Mouse (Mus musculus): ENCODE data around the gene Nap1l1. TPM values are rescaled to one million over a fixed set of nuclear protein-coding genes. Genes with fewer than 3 reads are reported as not detected.

Gene Nap1l1
- polyA plus RNA-seq, 1 experiment from 2014 or later, result 441 TPM

GRCm38 (mm10) chr10:111540678-111541077 is 67.7 kb downstream of the Nap1l1 start:
- Histone ChIP-seq H3K9ac (ENCODE audit: low read length) (no peak overlapping the region), H3K9me3 (ENCODE audit: control insufficient read depth, low read length) (no peaks in the 10 kb centered on the region), H3K27me3 (ENCODE audit: control insufficient read depth, insufficient read depth, low read length) (no peaks in the 10 kb centered on the region), H3K4me1 (replicated peaks; ENCODE audit: control insufficient read depth, insufficient read depth, low read length) (no peaks in the 10 kb centered on the region; the same call in 1 of the 2 replicates), H3K4me2 (ENCODE audit: low read depth, low read length, severe bottlenecking) (no peak overlapping the region), H3K36me3 (ENCODE audit: control insufficient read depth, insufficient read depth, low read length) (no peaks in the 10 kb centered on the region), H3K4me3 (ENCODE audit: low read depth, low read length) (no peak overlapping the region), H3K27ac (ENCODE audit: low read depth, low read length) (no peak overlapping the region)
- WGBS, result 73% methylated on average over 9 of the region's 9 CpGs
- DNase-seq (ENCODE audit: low spot score) (no peak), ATAC-seq (replicated peaks; ENCODE audit: low FRiP score) (no peak)

GRCm38 (mm10) chr10:111543106-111543505 is 70.1 kb downstream of the Nap1l1 start:
- no peaks in the 10 kb centered on the region for H3K36me3 ChIP-seq (ENCODE audit: control insufficient read depth, insufficient read depth, low read length)
- H3K4me3 ChIP-seq (ENCODE audit: low read depth, low read length), result no peak overlapping the region
- ATAC-seq (replicated peaks; ENCODE audit: low FRiP score), result no peak
- no peak overlapping the region for H3K4me2 ChIP-seq (ENCODE audit: low read depth, low read length, severe bottlenecking)
- DNase-seq (ENCODE audit: low spot score), result no peak
- WGBS, result 89% methylated on average over 7 of the region's 7 CpGs
- no peaks in the 10 kb centered on the region for H3K27me3 ChIP-seq (ENCODE audit: control insufficient read depth, insufficient read depth, low read length)
- no peaks in the 10 kb centered on the region for H3K9me3 ChIP-seq (ENCODE audit: control insufficient read depth, low read length)
- no peak overlapping the region for H3K27ac ChIP-seq (ENCODE audit: low read depth, low read length)
- H3K4me1 ChIP-seq (replicated peaks; ENCODE audit: control insufficient read depth, insufficient read depth, low read length), result no peaks in the 10 kb centered on the region; the same call in 1 of the 2 replicates
- no peak overlapping the region for H3K9ac ChIP-seq (ENCODE audit: low read length)

- H3K27ac ChIP-seq (ENCODE audit: low read depth, low read length), result no peak overlapping the region
- no peak for ATAC-seq (replicated peaks; ENCODE audit: low FRiP score)
- no peak for DNase-seq (ENCODE audit: low spot score)
Observed at GRCm38 (mm10) chr10:111543781-111544260, 70.8 kb downstream of the Nap1l1 start.

GRCm38 (mm10) chr10:111544311-111544710 is 71.3 kb downstream of the Nap1l1 start:
- Histone ChIP-seq H3K27me3 (ENCODE audit: control insufficient read depth, insufficient read depth, low read length) (no peaks in the 10 kb centered on the region), H3K27ac (ENCODE audit: low read depth, low read length) (no peak overlapping the region), H3K4me2 (ENCODE audit: low read depth, low read length, severe bottlenecking) (no peak overlapping the region), H3K9ac (ENCODE audit: low read length) (no peak overlapping the region), H3K4me3 (ENCODE audit: low read depth, low read length) (no peak overlapping the region), H3K36me3 (ENCODE audit: control insufficient read depth, insufficient read depth, low read length) (no peaks in the 10 kb centered on the region), H3K4me1 (replicated peaks; ENCODE audit: control insufficient read depth, insufficient read depth, low read length) (no peaks in the 10 kb centered on the region; the same call in 1 of the 2 replicates), H3K9me3 (ENCODE audit: control insufficient read depth, low read length) (no peaks in the 10 kb centered on the region)
- 81% methylated on average over 4 of the region's 4 CpGs for WGBS
- DNase-seq (ENCODE audit: low spot score) (no peak), ATAC-seq (replicated peaks; ENCODE audit: low FRiP score) (no peak)

More at GRCm38 (mm10) chr10:111543781-111544260, 70.8 kb downstream of the Nap1l1 start:
- 56% methylated on average over 7 of the region's 7 CpGs for WGBS
- no peaks in the 10 kb centered on the region for H3K27me3 ChIP-seq (ENCODE audit: control insufficient read depth, insufficient read depth, low read length)
- no peaks in the 10 kb centered on the region for H3K9me3 ChIP-seq (ENCODE audit: control insufficient read depth, low read length)
- no peak overlapping the region for H3K4me3 ChIP-seq (ENCODE audit: low read depth, low read length)
- no peaks in the 10 kb centered on the region for H3K36me3 ChIP-seq (ENCODE audit: control insufficient read depth, insufficient read depth, low read length)
- no peaks in the 10 kb centered on the region; the same call in 1 of the 2 replicates for H3K4me1 ChIP-seq (replicated peaks; ENCODE audit: control insufficient read depth, insufficient read depth, low read length)
- no peak overlapping the region for H3K9ac ChIP-seq (ENCODE audit: low read length)
- no peak overlapping the region for H3K4me2 ChIP-seq (ENCODE audit: low read depth, low read length, severe bottlenecking)

GRCm38 (mm10) chr10:111545648-111546047 is 72.6 kb downstream of the Nap1l1 start:
- Histone ChIP-seq H3K9me3 (ENCODE audit: control insufficient read depth, low read length) (no peaks in the 10 kb centered on the region), H3K36me3 (ENCODE audit: control insufficient read depth, insufficient read depth, low read length) (no peaks in the 10 kb centered on the region), H3K27ac (ENCODE audit: low read depth, low read length) (no peak overlapping the region), H3K9ac (ENCODE audit: low read length) (no peak overlapping the region), H3K4me1 (replicated peaks; ENCODE audit: control insufficient read depth, insufficient read depth, low read length) (no peaks in the 10 kb centered on the region), H3K27me3 (ENCODE audit: control insufficient read depth, insufficient read depth, low read length) (no peaks in the 10 kb centered on the region), H3K4me2 (ENCODE audit: low read depth, low read length, severe bottlenecking) (no peak overlapping the region), H3K4me3 (ENCODE audit: low read depth, low read length) (no peak overlapping the region)
- DNase-seq (ENCODE audit: low spot score), result no peak
- 72% methylated on average over 4 of the region's 4 CpGs for WGBS
- no peak for ATAC-seq (replicated peaks; ENCODE audit: low FRiP score)

Other genes with a start within 250 kb of the Nap1l1 start
- 7.5 and 9.5 TPM in 2 replicates for gene Bbs10, start 174.5 kb upstream of the Nap1l1 start, polyA plus RNA-seq (2014; fragmentation: Nextera tagmentation; extraction: Ambion mirVana)
- 12.5 and 13.1 TPM in 2 replicates for gene Phlda1, start 33.1 kb downstream of the Nap1l1 start, polyA plus RNA-seq (2014; fragmentation: Nextera tagmentation; extraction: Ambion mirVana)